Mouse (Mus musculus): Measurements from ENCODE around the gene Pak7. TPM values are rescaled to one million over a fixed set of nuclear protein-coding genes. Genes with fewer than 3 reads are reported as not detected.

The Pak7 gene
- polyA plus RNA-seq (2015; fragmentation: Nextera tagmentation; extraction: Ambion mirVana) = 1.0 and 1.6 TPM in 2 replicates

GRCm38 (mm10) chr2:136387181-136388131 is at the start of gene Pak7:
Pak7 (minus strand) TSS chr2:136387967.
- Histone ChIP-seq H3K9ac (ENCODE audit: low read length) (peak within 1 kb of the TSS; percentile 33), H3K36me3 (ENCODE audit: control insufficient read depth, insufficient read depth, low read length) (no peaks in the 10 kb centered on the region), H3K9me3 (replicated peaks; ENCODE audit: control insufficient read depth, low read length) (no peaks in the 10 kb centered on the region), H3K27me3 (ENCODE audit: control insufficient read depth, insufficient read depth, low read length) (peaks cover 9% of the 10 kb centered on the region; the same call in 1 of the 2 replicates), H3K4me3 (replicated peaks; ENCODE audit: low read length) (peak within 1 kb of the TSS; percentile 61), H3K4me1 (ENCODE audit: control insufficient read depth, insufficient read depth, low read length) (peaks cover 3% of the 10 kb centered on the region), H3K4me2 (ENCODE audit: low read depth, low read length) (peak within 1 kb of the TSS; percentile 82), H3K27ac (ENCODE audit: low read length) (no peak within 1 kb of the TSS)
- under 1% methylated on average over 39 of the region's 39 CpGs for WGBS
- peak; percentile 95 for ATAC-seq (ENCODE audit: insufficient read depth, low FRiP score)

GRCm38 (mm10) chr2:136425561-136425960 is 37.8 kb upstream of the Pak7 start:
- H3K9me3 ChIP-seq (replicated peaks; ENCODE audit: control insufficient read depth, low read length) = no peaks in the 10 kb centered on the region
- ATAC-seq (ENCODE audit: insufficient read depth, low FRiP score) = no peak
- H3K4me2 ChIP-seq (ENCODE audit: low read depth, low read length) = no peak overlapping the region
- no peaks in the 10 kb centered on the region for H3K36me3 ChIP-seq (ENCODE audit: control insufficient read depth, insufficient read depth, low read length)
- no peak overlapping the region for H3K27ac ChIP-seq (ENCODE audit: low read length)
- WGBS = 72% methylated on average over 6 of the region's 6 CpGs
- H3K9ac ChIP-seq (ENCODE audit: low read length) = no peak overlapping the region
- H3K27me3 ChIP-seq (ENCODE audit: control insufficient read depth, insufficient read depth, low read length) = no peaks in the 10 kb centered on the region
- no peaks in the 10 kb centered on the region for H3K4me1 ChIP-seq (ENCODE audit: control insufficient read depth, insufficient read depth, low read length)
- no peak overlapping the region for H3K4me3 ChIP-seq (replicated peaks; ENCODE audit: low read length)

- 62% methylated on average over 1 of the region's 1 CpGs for WGBS
- Histone ChIP-seq H3K36me3 (ENCODE audit: control insufficient read depth, insufficient read depth, low read length) (no peaks in the 10 kb centered on the region), H3K4me2 (ENCODE audit: low read depth, low read length) (no peak overlapping the region), H3K4me1 (ENCODE audit: control insufficient read depth, insufficient read depth, low read length) (no peaks in the 10 kb centered on the region), H3K27ac (ENCODE audit: low read length) (no peak overlapping the region), H3K9ac (ENCODE audit: low read length) (no peak overlapping the region), H3K4me3 (replicated peaks; ENCODE audit: low read length) (no peak overlapping the region), H3K9me3 (replicated peaks; ENCODE audit: control insufficient read depth, low read length) (no peaks in the 10 kb centered on the region), H3K27me3 (ENCODE audit: control insufficient read depth, insufficient read depth, low read length) (no peaks in the 10 kb centered on the region)
- no peak for ATAC-seq (ENCODE audit: insufficient read depth, low FRiP score)
Measured at GRCm38 (mm10) chr2:136419543-136419942, 31.8 kb upstream of the Pak7 start.

DNA sequence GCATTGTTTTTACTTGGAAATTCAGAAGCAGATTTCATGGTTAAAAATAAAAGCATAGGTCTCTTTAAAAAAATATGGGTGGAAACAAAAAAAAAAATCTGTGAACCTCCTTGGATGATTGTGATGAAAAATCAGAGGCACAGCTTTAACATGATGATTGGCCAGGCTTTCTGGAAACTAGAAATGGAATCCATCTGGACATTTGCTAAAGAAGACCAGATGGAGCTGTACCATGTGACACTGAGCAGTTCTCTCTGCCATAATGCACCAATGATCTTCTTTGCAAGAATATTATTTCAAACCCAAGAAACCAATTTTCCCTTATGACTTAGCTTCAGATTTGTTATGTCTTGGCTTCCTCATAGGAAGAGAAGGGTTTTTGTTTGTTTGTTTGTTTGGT is 28.6 kb upstream of the Pak7 start:
- Histone ChIP-seq H3K4me3 (replicated peaks; ENCODE audit: low read length) (no peak overlapping the region), H3K36me3 (ENCODE audit: control insufficient read depth, insufficient read depth, low read length) (no peaks in the 10 kb centered on the region), H3K9me3 (replicated peaks; ENCODE audit: control insufficient read depth, low read length) (no peaks in the 10 kb centered on the region), H3K9ac (ENCODE audit: low read length) (no peak overlapping the region), H3K4me2 (ENCODE audit: low read depth, low read length) (no peak overlapping the region), H3K27ac (ENCODE audit: low read length) (no peak overlapping the region), H3K4me1 (ENCODE audit: control insufficient read depth, insufficient read depth, low read length) (no peaks in the 10 kb centered on the region), H3K27me3 (ENCODE audit: control insufficient read depth, insufficient read depth, low read length) (no peaks in the 10 kb centered on the region)
- ATAC-seq (ENCODE audit: insufficient read depth, low FRiP score) = no peak

DNA sequence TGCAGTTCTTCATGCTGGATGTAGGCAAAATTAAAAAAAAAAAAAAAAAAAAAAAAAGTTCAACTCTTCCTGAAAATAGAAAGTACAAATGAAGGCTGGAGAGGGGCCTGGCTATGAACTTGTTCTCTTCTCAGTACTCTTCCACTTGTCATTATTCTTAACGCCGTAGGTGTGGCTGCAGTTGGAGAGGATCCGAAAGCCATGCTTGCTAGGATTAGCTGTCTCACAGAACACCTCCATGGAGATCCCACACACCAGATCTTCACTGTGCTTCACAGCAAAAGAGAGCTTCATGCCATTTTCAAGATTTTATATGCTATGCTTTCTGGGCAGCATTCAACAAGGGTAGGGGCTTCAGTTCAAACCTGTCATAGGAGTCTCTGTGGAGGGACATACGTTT is 14.8 kb upstream of the Pak7 start:
- WGBS = 77% methylated on average over 4 of the region's 4 CpGs
- no peaks in the 10 kb centered on the region for H3K36me3 ChIP-seq (ENCODE audit: control insufficient read depth, insufficient read depth, low read length)
- no peaks in the 10 kb centered on the region for H3K9me3 ChIP-seq (replicated peaks; ENCODE audit: control insufficient read depth, low read length)
- no peak overlapping the region for H3K4me2 ChIP-seq (ENCODE audit: low read depth, low read length)
- H3K4me1 ChIP-seq (ENCODE audit: control insufficient read depth, insufficient read depth, low read length) = no peaks in the 10 kb centered on the region
- H3K4me3 ChIP-seq (replicated peaks; ENCODE audit: low read length) = no peak overlapping the region
- no peak for ATAC-seq (ENCODE audit: insufficient read depth, low FRiP score)
- H3K9ac ChIP-seq (ENCODE audit: low read length) = no peak overlapping the region
- no peak overlapping the region for H3K27ac ChIP-seq (ENCODE audit: low read length)
- no peaks in the 10 kb centered on the region for H3K27me3 ChIP-seq (ENCODE audit: control insufficient read depth, insufficient read depth, low read length)

DNA sequence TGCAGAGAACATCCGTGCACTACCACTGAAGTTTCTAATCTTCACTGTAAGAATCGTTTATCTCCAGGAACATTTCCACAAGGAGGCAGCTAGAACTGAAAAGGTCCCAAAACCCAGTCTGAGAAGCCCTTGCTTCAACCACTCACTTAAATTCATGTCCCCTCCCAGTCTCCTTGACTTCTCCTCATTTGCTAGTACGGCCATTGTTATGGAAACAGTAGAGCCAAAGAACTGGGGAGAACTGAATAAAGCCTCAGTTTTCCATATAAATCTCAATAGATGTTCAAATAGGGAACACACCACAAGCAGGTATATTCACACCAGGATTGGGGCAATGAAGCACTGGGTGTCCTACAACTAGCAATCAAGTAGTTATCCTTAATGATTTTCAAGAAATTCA is 12.4 kb downstream of the Pak7 start:
- Histone ChIP-seq H3K4me3 (replicated peaks; ENCODE audit: low read length) (no peak overlapping the region), H3K27ac (ENCODE audit: low read length) (no peak overlapping the region), H3K4me2 (ENCODE audit: low read depth, low read length) (no peak overlapping the region), H3K9ac (ENCODE audit: low read length) (no peak overlapping the region), H3K27me3 (ENCODE audit: control insufficient read depth, insufficient read depth, low read length) (no peaks in the 10 kb centered on the region), H3K36me3 (ENCODE audit: control insufficient read depth, insufficient read depth, low read length) (no peaks in the 10 kb centered on the region), H3K4me1 (ENCODE audit: control insufficient read depth, insufficient read depth, low read length) (no peaks in the 10 kb centered on the region), H3K9me3 (replicated peaks; ENCODE audit: control insufficient read depth, low read length) (no peaks in the 10 kb centered on the region)
- no peak for ATAC-seq (ENCODE audit: insufficient read depth, low FRiP score)
- WGBS = 70% methylated on average over 3 of the region's 3 CpGs

DNA sequence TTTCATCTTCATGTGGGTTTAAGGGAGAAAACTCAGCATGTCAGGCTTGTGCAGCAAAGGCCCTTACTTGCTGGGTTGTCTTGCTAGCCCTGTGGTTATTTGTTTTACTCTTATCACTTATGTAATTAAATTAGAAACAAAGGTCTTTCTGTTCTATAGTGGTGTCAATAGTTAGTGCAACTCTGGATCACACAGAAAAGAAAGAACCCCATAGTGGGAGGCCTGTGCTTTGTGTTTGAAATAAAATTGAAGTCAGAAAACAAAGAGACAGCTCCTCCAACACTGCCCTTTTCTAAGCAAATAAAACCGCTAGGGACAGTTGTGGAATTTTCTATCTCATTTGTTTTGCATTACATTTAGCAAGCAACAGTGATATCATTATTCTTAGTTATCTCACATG is 15.4 kb downstream of the Pak7 start:
- Histone ChIP-seq H3K9me3 (replicated peaks; ENCODE audit: control insufficient read depth, low read length) (no peaks in the 10 kb centered on the region), H3K4me1 (ENCODE audit: control insufficient read depth, insufficient read depth, low read length) (no peaks in the 10 kb centered on the region), H3K4me3 (replicated peaks; ENCODE audit: low read length) (no peak overlapping the region), H3K36me3 (ENCODE audit: control insufficient read depth, insufficient read depth, low read length) (no peaks in the 10 kb centered on the region), H3K9ac (ENCODE audit: low read length) (no peak overlapping the region), H3K27me3 (ENCODE audit: control insufficient read depth, insufficient read depth, low read length) (no peaks in the 10 kb centered on the region), H3K4me2 (ENCODE audit: low read depth, low read length) (no peak overlapping the region), H3K27ac (ENCODE audit: low read length) (no peak overlapping the region)
- no peak for ATAC-seq (ENCODE audit: insufficient read depth, low FRiP score)
- 62% methylated on average over 1 of the region's 1 CpGs for WGBS

GRCm38 (mm10) chr2:136351393-136352096 is 36.2 kb downstream of the Pak7 start:
- no peaks in the 10 kb centered on the region for H3K36me3 ChIP-seq (ENCODE audit: control insufficient read depth, insufficient read depth, low read length)
- ATAC-seq (ENCODE audit: insufficient read depth, low FRiP score) = no peak
- no peak overlapping the region for H3K27ac ChIP-seq (ENCODE audit: low read length)
- no peak overlapping the region for H3K4me2 ChIP-seq (ENCODE audit: low read depth, low read length)
- H3K9me3 ChIP-seq (replicated peaks; ENCODE audit: control insufficient read depth, low read length) = no peaks in the 10 kb centered on the region
- H3K9ac ChIP-seq (ENCODE audit: low read length) = no peak overlapping the region
- no peaks in the 10 kb centered on the region for H3K4me1 ChIP-seq (ENCODE audit: control insufficient read depth, insufficient read depth, low read length)
- no peaks in the 10 kb centered on the region for H3K27me3 ChIP-seq (ENCODE audit: control insufficient read depth, insufficient read depth, low read length)
- 79% methylated on average over 2 of the region's 2 CpGs for WGBS
- no peak overlapping the region for H3K4me3 ChIP-seq (replicated peaks; ENCODE audit: low read length)

DNA sequence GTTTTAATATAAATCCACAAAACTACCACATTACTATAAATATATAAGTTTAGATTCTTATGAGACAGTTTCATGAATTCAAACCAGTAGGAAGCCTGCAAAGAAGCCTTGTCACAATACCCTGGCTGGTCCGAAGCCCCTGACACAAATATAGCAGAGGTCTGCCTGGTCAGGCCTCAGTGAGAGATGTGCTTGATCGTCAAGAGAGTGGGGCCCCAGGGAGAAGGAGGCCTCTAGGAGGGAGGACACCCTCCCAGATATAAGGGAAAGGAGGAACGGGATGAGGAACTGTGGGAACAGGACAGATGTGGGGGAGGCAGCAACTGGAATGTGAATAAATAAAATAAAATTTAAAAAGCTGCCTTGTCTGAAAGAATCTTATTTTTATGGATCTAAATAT is 37.3 kb downstream of the Pak7 start:
- ATAC-seq (ENCODE audit: insufficient read depth, low FRiP score) = no peak
- Histone ChIP-seq H3K27me3 (ENCODE audit: control insufficient read depth, insufficient read depth, low read length) (no peaks in the 10 kb centered on the region), H3K36me3 (ENCODE audit: control insufficient read depth, insufficient read depth, low read length) (no peaks in the 10 kb centered on the region), H3K4me2 (ENCODE audit: low read depth, low read length) (no peak overlapping the region), H3K9me3 (replicated peaks; ENCODE audit: control insufficient read depth, low read length) (no peaks in the 10 kb centered on the region), H3K4me3 (replicated peaks; ENCODE audit: low read length) (no peak overlapping the region), H3K9ac (ENCODE audit: low read length) (no peak overlapping the region), H3K27ac (ENCODE audit: low read length) (no peak overlapping the region), H3K4me1 (ENCODE audit: control insufficient read depth, insufficient read depth, low read length) (no peaks in the 10 kb centered on the region)
- 59% methylated on average over 3 of the region's 3 CpGs for WGBS

Data from stomach, embryonic 16.5 days (tissue).